Mouse (Mus musculus) retina, postnatal 7 days (tissue): Measurements from ENCODE around the gene Zfp747.
A peak's percentile ranks its signal among the peaks of the same experiment; 100 is the strongest.
"Not testable (repeated sequence)": the region's sequence is repeated elsewhere in the genome, so short reads cannot be mapped to it uniquely, and the experiment has no call there.

ENCODE experiments used
- DNase-seq: peaks from one replicate; pipeline ENCODE4 v3.0.0-alpha.2; 2012; ENCODE audit warnings: low read depth, low spot score

Zfp747 gene

GRCm38 (mm10) chr7:127371870-127372269 lies 4.0 kb downstream of the Zfp747 start:
- not testable (repeated sequence) for DNase-seq

- no peak for DNase-seq
Observed at GRCm38 (mm10) chr7:127371213-127371612, 4.6 kb downstream of the Zfp747 start.

GRCm38 (mm10) chr7:127366249-127366648 lies 9.6 kb downstream of the Zfp747 start:
- DNase-seq = no peak

- DNase-seq = no peak
Observed at GRCm38 (mm10) chr7:127364166-127364565, 11.7 kb downstream of the Zfp747 start.

GRCm38 (mm10) chr7:127363475-127363921 lies 12.4 kb downstream of the Zfp747 start:
- DNase-seq = no peak

- DNase-seq = not testable (repeated sequence)
Observed at GRCm38 (mm10) chr7:127362418-127362817, 13.4 kb downstream of the Zfp747 start.

GRCm38 (mm10) chr7:127361449-127361848 lies 14.4 kb downstream of the Zfp747 start:
- no peak for DNase-seq

GRCm38 (mm10) chr7:127360265-127360664 lies 15.6 kb downstream of the Zfp747 start:
- no peak for DNase-seq

- DNase-seq = no peak
Observed at GRCm38 (mm10) chr7:127358472-127358871, 17.4 kb downstream of the Zfp747 start.

GRCm38 (mm10) chr7:127357871-127358270 lies 18.0 kb downstream of the Zfp747 start:
- no peak for DNase-seq

GRCm38 (mm10) chr7:127355796-127356195 lies 20.1 kb downstream of the Zfp747 start:
- DNase-seq = no peak

- DNase-seq = no peak
Observed at GRCm38 (mm10) chr7:127351230-127352004, 24.4 kb downstream of the Zfp747 start.

- no peak for DNase-seq
Observed at GRCm38 (mm10) chr7:127346676-127347075, 29.2 kb downstream of the Zfp747 start.

GRCm38 (mm10) chr7:127345512-127346325 lies 30.1 kb downstream of the Zfp747 start, which contains the start of gene Zfp768:
Gene Zfp768 (minus strand): TSS chr7:127345589.
- DNase-seq = peak; percentile 88

- no peak for DNase-seq
Observed at GRCm38 (mm10) chr7:127345092-127345491, 30.8 kb downstream of the Zfp747 start.

GRCm38 (mm10) chr7:127344371-127344770 lies 31.5 kb downstream of the Zfp747 start:
- no peak for DNase-seq

- DNase-seq = no peak
Observed at GRCm38 (mm10) chr7:127343351-127344019, 32.4 kb downstream of the Zfp747 start.

- DNase-seq = no peak
Observed at GRCm38 (mm10) chr7:127342888-127343287, 33.0 kb downstream of the Zfp747 start.

- DNase-seq = no peak
Observed at GRCm38 (mm10) chr7:127342332-127342731, 33.5 kb downstream of the Zfp747 start.

- DNase-seq = not testable (repeated sequence)
Observed at GRCm38 (mm10) chr7:127341861-127342260, 34.0 kb downstream of the Zfp747 start.

- no peak for DNase-seq
Observed at GRCm38 (mm10) chr7:127341356-127341755, 34.5 kb downstream of the Zfp747 start.

GRCm38 (mm10) chr7:127337636-127338035 lies 38.2 kb downstream of the Zfp747 start:
- DNase-seq = no peak
